Mouse (Mus musculus): Measurements from ENCODE around the gene Krt82. TPM values are rescaled to one million over a fixed set of nuclear protein-coding genes. Genes with fewer than 3 reads are reported as not detected.

Krt82 gene
- polyA plus RNA-seq (2012; rRNA removed): not detected in 2 replicates

DNA sequence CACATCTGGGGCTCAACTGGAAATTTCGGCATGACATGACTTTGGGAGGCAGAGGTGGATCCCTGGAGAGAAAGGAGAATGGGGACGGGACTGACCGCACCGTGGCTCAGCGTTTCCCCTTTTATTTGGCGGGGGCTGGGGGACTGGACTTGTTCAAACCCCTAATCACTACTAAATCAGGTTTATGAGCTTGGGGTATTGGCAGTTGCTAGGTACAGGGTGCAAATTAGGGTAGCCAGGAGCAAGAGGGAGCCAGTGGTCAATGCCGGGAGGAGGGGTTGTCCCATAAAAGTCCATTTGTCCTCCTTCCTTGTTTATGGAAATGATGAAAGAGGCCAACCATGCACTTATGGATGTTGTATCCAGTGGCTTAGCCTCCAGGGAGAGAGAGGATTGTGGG lies at the start of gene Krt82:
Gene Krt82 (minus strand): TSS at position 101 of the 400 bp plus-strand sequence.

GRCm38 (mm10) chr15:101573796-101574345 lies 23.4 kb upstream of the Krt82 start, which contains the start of gene Krt75:
Gene Krt75 (minus strand): TSS chr15:101573904.

DNA sequence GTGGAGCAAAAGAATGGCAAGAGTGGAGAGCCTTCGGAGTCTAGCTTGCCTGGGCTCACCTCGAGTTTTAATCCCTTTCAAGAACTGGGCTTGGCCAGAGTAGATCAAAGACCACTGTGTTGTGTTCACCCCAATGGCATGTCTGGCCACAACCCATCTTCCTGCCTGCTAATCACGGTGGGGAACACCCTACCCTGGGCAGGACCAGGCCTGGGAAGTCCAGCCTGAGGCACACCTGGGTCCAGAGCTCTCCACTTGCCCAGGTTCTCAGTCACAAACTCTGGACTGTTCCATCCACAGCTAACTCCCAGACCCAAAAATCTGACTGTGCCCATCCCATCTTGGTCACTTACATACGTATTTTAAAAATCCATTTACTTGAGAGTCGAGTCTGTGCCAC lies 12.4 kb upstream of the Krt82 start, which contains the start of gene Krt90:
Gene Krt90 (minus strand): TSS at position 101 of the 400 bp plus-strand sequence.

GRCm38 (mm10) chr15:101532720-101533119 lies 17.7 kb downstream of the Krt82 start, which contains the start of gene Krt84:
Gene Krt84 (minus strand): TSS chr15:101532820.

GRCm38 (mm10) chr15:101517161-101517560 lies 33.3 kb downstream of the Krt82 start, which contains the start of gene Gm49425:
Gene Gm49425 (minus strand): TSS chr15:101517261.

DNA sequence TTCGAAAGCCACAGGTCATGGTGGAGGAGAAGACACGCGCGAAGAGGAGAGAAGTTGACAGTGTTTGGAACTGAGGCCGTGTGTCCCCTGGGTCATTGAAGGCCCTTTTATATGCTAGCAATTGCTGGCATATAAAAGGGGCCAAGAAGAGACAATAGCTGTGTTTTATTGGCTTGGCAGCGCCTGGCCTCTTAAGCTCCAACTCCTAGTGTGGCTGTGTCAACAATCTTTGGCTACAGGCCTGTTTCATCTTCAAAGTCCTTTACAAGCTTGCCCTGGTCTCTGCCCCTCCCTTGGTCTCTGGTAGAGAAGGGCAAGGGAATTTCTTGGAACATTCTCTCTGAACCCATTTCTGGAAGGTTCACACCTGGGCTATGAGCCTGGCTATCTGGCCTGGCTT lies 59.0 kb downstream of the Krt82 start, which contains the start of gene Krt83:
Gene Krt83 (minus strand): TSS at position 82 of the 400 bp plus-strand sequence.

Other genes starting within 250 kb of the Krt82 start
- gene Krt80, start 180.5 kb downstream of the Krt82 start, polyA plus RNA-seq (2012; rRNA removed): 0.12 and 0.15 TPM in 2 replicates
- 0.97 and 1.1 TPM in 2 replicates for gene Krt7, start 139.6 kb downstream of the Krt82 start, polyA plus RNA-seq (2012; rRNA removed)
- not detected in 2 replicates for gene Krt87, start 111.9 kb downstream of the Krt82 start, polyA plus RNA-seq (2012; rRNA removed)
- not detected in 2 replicates for gene Krt88, start 102.9 kb downstream of the Krt82 start, polyA plus RNA-seq (2012; rRNA removed)
- gene Krt81, start 86.9 kb downstream of the Krt82 start, polyA plus RNA-seq (2012; rRNA removed): not detected in 2 replicates
- not detected in 2 replicates for gene Krt86, start 77.2 kb downstream of the Krt82 start, polyA plus RNA-seq (2012; rRNA removed)
- 0.03 TPM in 1 of 2 replicates, not detected in the other for gene Krt83, start 59.2 kb downstream of the Krt82 start, polyA plus RNA-seq (2012; rRNA removed)
- not detected in 2 replicates for gene Gm49425, start 33.4 kb downstream of the Krt82 start, polyA plus RNA-seq (2012; rRNA removed)
- not detected in 2 replicates for gene Krt84, start 17.8 kb downstream of the Krt82 start, polyA plus RNA-seq (2012; rRNA removed)
- gene Krt90, start 12.3 kb upstream of the Krt82 start, polyA plus RNA-seq (2012; rRNA removed): not detected in 2 replicates
- gene Krt75, start 23.2 kb upstream of the Krt82 start, polyA plus RNA-seq (2012; rRNA removed): not detected in 2 replicates
- not detected in 2 replicates for gene Gm5414, start 77.5 kb upstream of the Krt82 start, polyA plus RNA-seq (2012; rRNA removed)
- not detected in 2 replicates for gene Gm5478, start 96.7 kb upstream of the Krt82 start, polyA plus RNA-seq (2012; rRNA removed)
- gene Krt6b, start 129.6 kb upstream of the Krt82 start, polyA plus RNA-seq (2012; rRNA removed): not detected in 2 replicates
- gene Krt6a, start 143.6 kb upstream of the Krt82 start, polyA plus RNA-seq (2012; rRNA removed): 0.01 TPM in 1 of 2 replicates, not detected in the other
- gene Krt5, start 162.2 kb upstream of the Krt82 start, polyA plus RNA-seq (2012; rRNA removed): 0.13 and 2.5 TPM in 2 replicates
- not detected in 2 replicates for gene Krt71, start 192.4 kb upstream of the Krt82 start, polyA plus RNA-seq (2012; rRNA removed)
- gene Krt72, start 235.8 kb upstream of the Krt82 start, polyA plus RNA-seq (2012; rRNA removed): not detected in 2 replicates

All from liver, embryonic 14 days (tissue).